Mouse (Mus musculus) bone marrow, adult 2 months (tissue): ENCODE measurements around the gene Kif24.
A peak's percentile ranks its signal among the peaks of the same experiment; 100 is the strongest.

ENCODE experiments used
- CTCF ChIP-seq: fragments of 200-500 bp; IDR thresholded peaks from 2 replicates; pipeline ENCODE4 v1.5.1; 2011; ENCODE audit warnings: low read length, control low read depth; ENCODE audit not compliant: control insufficient read depth, insufficient read depth
- POLR2A ChIP-seq: fragments of 200-500 bp; IDR thresholded peaks from 2 replicates; pipeline ENCODE4 v1.6.1; 2011; ENCODE audit warnings: low read depth, mild to moderate bottlenecking, control low read depth, low read length, borderline replicate concordance; ENCODE audit not compliant: control insufficient read depth

GRCm38 (mm10) chr4:41390122-41390521, 74.6 kb downstream of the Kif24 start:
- TF ChIP-seq CTCF (peak; percentile 92), POLR2A (no peak)
